Mouse (Mus musculus): ENCODE data around the gene Rnf214. TPM values are rescaled to one million over a fixed set of nuclear protein-coding genes. Genes with fewer than 3 reads are reported as not detected.

Gene Rnf214
- 13.3 and 17.0 TPM in 2 replicates for polyA plus RNA-seq (2015; fragmentation: Nextera tagmentation; extraction: Ambion mirVana)

DNA sequence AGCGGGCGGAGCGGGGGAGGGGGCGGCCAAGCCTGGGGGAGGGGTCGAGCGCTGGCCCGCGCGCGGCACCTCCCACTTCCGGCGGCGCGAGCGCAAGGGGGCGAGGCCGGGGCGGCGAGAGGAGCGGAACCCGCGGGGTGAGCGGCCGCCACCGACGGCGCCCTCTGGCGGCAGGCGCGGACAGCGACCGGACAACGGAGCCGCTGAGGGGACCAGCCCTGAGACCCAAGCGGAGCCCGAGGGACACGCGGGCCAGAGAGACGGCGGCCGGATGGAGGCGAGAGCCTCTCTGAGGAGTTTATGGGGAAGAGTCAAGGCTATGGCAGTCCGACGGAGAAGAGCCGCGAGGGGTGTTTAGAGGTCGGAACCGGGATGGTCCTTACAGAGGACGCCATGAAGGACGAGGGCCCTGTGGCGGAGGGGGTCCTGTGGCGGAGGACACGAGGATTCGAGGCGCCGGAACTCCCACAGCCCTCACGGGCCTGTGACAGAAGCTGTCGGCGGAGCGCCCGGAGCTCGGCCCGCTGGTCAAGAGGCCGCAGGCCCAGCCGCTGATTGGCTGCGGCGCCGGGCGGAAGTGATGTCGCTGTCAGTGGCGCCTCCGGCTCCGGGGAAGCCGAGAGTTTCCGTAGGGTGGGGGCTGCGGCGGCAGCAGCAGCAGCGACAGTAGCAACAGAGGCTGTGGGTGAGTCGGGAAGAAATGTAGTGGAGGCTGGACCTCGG is at the start of gene Rnf214, which contains the start of gene Pcsk7:
Gene Rnf214, minus strand, starts transcription at position 557 of the 723 bp plus-strand sequence.
Gene Pcsk7, plus strand, starts transcription at position 143 of the 723 bp plus-strand sequence.
- WGBS (ENCODE audit: insufficient replicate concordance) = under 1% methylated on average over 78 of the region's 80 CpGs
- H3K9me3 ChIP-seq (replicated peaks) = no peaks in the 10 kb centered on the region
- peak; percentile 92 for ATAC-seq (ENCODE audit: low read depth)
- DNase-seq = peak; percentile 81
- H3K4me2 ChIP-seq = peak within 1 kb of the TSS; percentile 92
- peaks cover 23% of the 10 kb centered on the region for H3K4me1 ChIP-seq (replicated peaks)
- peaks cover 39% of the 10 kb centered on the region for H3K36me3 ChIP-seq
- H3K27ac ChIP-seq = peak within 1 kb of the TSS; percentile 97
- H3K27me3 ChIP-seq = no peaks in the 10 kb centered on the region
- H3K4me3 ChIP-seq (replicated peaks) = peak within 1 kb of the TSS; percentile 96
- peak within 1 kb of the TSS; percentile 96 for H3K9ac ChIP-seq

DNA sequence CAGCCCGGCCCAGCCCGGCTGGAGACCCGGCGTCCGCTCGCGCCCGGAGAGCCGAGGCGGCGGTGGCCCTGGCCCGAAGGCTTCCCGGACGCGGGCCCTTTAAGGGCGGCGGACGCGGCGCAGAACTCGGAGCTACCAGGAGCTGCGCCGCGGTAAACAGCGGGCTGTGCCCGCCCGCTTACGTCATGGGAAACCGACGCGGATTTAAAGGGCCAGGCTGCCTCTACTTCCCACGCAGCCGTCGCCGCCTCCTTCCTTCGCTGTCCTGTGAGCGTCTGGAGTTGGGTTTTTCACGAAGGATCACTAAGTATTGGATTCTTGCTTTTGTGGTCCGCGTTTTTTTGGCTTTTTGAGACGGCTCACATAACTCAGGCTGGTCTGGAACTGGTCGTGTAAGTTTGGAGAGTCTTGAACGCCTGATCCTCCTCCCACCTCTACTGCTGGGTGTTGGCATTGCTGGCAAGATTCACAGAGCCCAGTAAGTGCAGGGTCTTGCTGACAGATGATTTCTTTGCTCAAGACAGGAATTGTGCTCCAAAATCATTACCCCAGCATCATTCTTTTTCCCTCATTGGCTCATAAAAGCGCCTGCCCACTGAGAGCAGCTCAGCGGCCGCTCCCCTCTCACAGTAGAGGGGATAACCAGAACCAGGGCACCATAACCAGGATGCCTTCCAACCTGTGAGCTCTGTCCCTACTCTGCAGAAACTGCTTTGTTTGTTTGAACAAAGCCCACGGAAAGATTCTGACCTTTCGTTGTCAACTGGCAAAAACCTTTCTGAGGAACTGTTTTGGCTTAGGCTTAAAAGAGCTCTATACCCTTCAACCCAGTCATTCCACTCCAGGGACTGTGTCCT is 48.6 kb upstream of the Rnf214 start, which contains the start of gene Sidt2:
Gene Sidt2, minus strand, starts transcription at position 152 of the 857 bp plus-strand sequence.
- DNase-seq (peak; percentile 77), ATAC-seq (ENCODE audit: low read depth) (peak; percentile 93)
- peaks cover 27% of the 10 kb centered on the region for H3K36me3 ChIP-seq
- H3K27ac ChIP-seq = peak within 1 kb of the TSS; percentile 91
- no peaks in the 10 kb centered on the region for H3K9me3 ChIP-seq (replicated peaks)
- H3K27me3 ChIP-seq = no peaks in the 10 kb centered on the region
- 1% methylated on average over 48 of the region's 48 CpGs for WGBS (ENCODE audit: insufficient replicate concordance)
- peak within 1 kb of the TSS; percentile 97 for H3K9ac ChIP-seq
- H3K4me1 ChIP-seq (replicated peaks) = peaks cover 41% of the 10 kb centered on the region
- H3K4me2 ChIP-seq = peak within 1 kb of the TSS; percentile 91
- peak within 1 kb of the TSS; percentile 88 for H3K4me3 ChIP-seq (replicated peaks)

DNA sequence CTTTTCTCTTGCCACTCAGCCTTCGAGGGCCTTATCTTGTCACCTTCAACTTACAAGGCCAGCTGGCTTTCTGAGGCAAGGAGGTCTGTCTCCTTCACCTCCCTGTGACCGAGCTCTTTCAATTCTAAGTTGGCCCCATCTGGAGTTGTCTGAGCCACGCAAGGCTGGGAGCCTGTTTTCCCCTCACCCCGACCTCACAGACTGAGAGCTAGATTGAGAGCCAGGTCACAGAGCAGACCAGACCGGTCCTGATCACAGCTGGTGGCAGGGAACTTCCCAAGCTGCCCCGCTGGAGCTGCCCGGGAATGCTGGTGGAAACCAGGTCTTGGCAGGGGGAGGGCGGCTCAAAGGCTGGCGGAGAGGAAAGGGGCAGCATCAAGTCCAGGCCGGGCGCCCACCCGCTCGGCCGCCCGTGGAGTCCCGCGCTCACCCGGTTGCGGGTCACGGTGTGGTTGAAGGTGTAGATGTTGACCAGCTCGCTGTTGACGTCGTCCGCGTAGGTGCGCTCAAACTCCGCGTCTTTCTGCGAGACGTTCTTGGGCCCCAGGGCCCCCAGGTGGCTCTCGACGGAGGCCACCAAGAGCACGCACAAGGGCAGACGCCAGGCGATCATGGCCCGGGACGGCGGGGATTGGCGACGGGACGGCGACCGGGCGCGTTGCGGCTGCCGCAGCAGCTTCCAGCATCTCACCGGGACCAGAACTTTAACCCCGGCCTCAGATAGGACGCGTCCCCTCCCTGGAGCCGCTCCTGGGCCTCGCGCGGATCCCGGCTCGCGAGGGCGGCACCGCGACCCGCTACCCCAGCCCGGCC is 47.8 kb upstream of the Rnf214 start:
- peaks cover 30% of the 10 kb centered on the region for H3K36me3 ChIP-seq
- peak overlapping the region; percentile 97 for H3K9ac ChIP-seq
- H3K27ac ChIP-seq = peak overlapping the region; percentile 91
- WGBS (ENCODE audit: insufficient replicate concordance) = under 1% methylated on average over 63 of the region's 63 CpGs
- no peaks in the 10 kb centered on the region for H3K9me3 ChIP-seq (replicated peaks)
- peak; percentile 72 for ATAC-seq (ENCODE audit: low read depth)
- H3K4me3 ChIP-seq (replicated peaks) = peak overlapping the region; percentile 88
- H3K4me1 ChIP-seq (replicated peaks) = peaks cover 34% of the 10 kb centered on the region
- H3K4me2 ChIP-seq = peak overlapping the region; percentile 91
- peak; percentile 52 for DNase-seq
- no peaks in the 10 kb centered on the region for H3K27me3 ChIP-seq

DNA sequence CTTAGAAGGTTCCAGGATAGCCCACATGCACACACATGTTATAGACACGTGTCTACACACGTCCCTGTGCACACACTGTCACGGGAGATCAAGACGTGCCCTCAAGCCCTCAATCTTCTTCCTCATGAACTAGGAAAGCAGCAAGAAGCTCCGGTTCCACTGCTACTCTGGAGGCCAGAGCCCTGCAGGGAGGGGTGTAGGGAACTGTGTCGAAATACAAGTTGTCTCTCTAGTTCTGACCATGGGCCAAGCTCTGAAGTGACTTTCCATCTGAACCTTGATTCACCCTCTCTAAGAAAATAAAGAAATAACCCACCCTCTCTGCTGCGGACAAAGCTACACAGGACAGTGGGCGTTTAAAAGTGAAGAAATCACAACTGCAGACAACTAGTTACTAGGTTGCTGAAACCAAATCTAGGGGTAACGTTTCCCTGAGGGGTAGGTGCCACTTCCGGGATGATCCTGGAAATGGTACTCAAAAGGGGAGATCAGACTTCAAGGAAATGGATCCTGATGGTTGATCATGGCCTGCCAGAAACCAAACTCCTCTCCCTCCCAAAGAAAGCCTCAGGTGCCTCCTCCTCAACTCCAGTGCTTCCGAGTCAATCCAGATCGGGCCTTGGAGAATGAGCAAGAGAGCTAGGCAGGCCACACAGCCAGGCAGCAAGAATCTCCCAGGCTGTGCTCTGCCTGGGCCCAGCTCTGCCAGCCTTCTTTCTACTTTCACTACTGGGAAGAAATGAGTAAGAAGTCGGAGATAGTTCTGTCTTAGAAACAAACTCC is 47.0 kb upstream of the Rnf214 start:
- Histone ChIP-seq H3K4me3 (replicated peaks) (peak overlapping the region; percentile 88), H3K9me3 (replicated peaks) (no peaks in the 10 kb centered on the region), H3K4me2 (peak overlapping the region; percentile 91), H3K9ac (peak overlapping the region; percentile 97), H3K27ac (peak overlapping the region; percentile 91), H3K4me1 (replicated peaks) (peaks cover 29% of the 10 kb centered on the region), H3K27me3 (no peaks in the 10 kb centered on the region), H3K36me3 (peaks cover 38% of the 10 kb centered on the region)
- ATAC-seq (ENCODE audit: low read depth) (no peak), DNase-seq (no peak)
- 58% methylated on average over 13 of the region's 13 CpGs for WGBS (ENCODE audit: insufficient replicate concordance)

DNA sequence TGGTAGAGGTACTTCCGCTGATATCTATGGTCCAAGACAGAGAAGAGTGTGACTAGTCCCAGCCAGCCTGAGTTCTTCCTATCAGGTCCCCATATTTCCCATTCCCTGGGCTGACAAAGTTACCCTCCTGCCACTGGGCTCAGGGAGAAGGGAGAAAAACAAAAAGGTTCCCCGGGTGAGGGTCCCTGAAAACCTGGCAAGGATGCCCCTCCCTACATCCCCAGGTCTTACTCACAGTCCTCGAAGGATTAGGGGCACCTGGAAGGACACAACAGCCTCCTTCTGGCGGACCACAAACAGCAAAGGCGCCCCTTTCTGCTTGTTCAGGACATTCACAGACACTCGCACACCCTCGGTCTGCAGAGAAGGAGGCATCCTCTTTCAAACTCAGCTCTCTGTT is 46.2 kb upstream of the Rnf214 start:
- Histone ChIP-seq H3K4me1 (replicated peaks) (peaks cover 28% of the 10 kb centered on the region), H3K4me2 (peak overlapping the region; percentile 91), H3K27ac (peak overlapping the region; percentile 4; the same call in 1 of the 2 replicates), H3K9me3 (replicated peaks) (no peaks in the 10 kb centered on the region), H3K9ac (peak overlapping the region; percentile 97; the same call in 1 of the 2 replicates), H3K4me3 (replicated peaks) (peak overlapping the region; percentile 88), H3K36me3 (peaks cover 47% of the 10 kb centered on the region), H3K27me3 (no peaks in the 10 kb centered on the region)
- WGBS (ENCODE audit: insufficient replicate concordance) = 80% methylated on average over 7 of the region's 7 CpGs
- no peak for ATAC-seq (ENCODE audit: low read depth)
- DNase-seq = no peak

DNA sequence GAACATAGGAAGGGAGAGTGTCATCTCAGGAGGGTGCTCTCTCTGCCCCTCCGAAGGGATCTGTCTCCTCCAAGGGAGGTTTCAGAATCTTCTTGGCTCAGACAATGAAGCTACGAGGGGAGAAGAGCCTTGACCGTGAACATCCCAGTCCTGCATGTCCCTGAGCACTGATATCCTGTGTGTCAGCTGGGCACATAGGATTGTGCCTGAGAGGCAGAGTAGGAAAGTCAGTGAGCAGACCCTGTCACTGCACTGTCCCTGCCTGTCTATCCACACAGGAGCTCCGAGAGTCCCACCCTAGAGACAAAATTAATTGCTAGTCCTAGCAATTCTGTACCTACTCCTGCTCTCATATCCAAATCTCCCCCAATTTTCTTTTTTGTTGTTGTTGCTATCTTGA is 45.3 kb upstream of the Rnf214 start:
- H3K9ac ChIP-seq = no peak overlapping the region
- H3K9me3 ChIP-seq (replicated peaks) = no peaks in the 10 kb centered on the region
- peaks cover 55% of the 10 kb centered on the region for H3K36me3 ChIP-seq
- no peak overlapping the region for H3K4me2 ChIP-seq
- DNase-seq (no peak), ATAC-seq (ENCODE audit: low read depth) (no peak)
- no peak overlapping the region for H3K27ac ChIP-seq
- no peak overlapping the region for H3K4me3 ChIP-seq (replicated peaks)
- 87% methylated on average over 4 of the region's 4 CpGs for WGBS (ENCODE audit: insufficient replicate concordance)
- no peaks in the 10 kb centered on the region for H3K27me3 ChIP-seq
- peaks cover 28% of the 10 kb centered on the region for H3K4me1 ChIP-seq (replicated peaks)

DNA sequence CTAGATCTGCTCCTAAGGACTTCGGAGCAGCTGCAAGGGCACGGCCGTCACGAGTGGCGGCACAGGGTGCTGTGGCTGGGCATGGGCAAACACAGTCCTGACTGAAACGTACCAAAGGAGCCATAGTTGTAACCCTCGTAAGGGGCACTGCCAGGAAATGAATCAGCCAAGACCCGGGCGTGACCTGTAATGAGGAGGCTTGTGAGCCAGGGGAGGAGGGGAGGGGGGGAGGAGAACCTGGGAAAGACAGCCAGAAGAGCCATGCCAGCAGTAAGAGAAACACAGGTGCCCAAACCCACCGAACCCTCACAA is 40.1 kb upstream of the Rnf214 start:
- Histone ChIP-seq H3K4me2 (no peak overlapping the region), H3K9me3 (replicated peaks) (0 out of 2 replicates have a peak, but pooled peaks cover 6% of the 10 kb centered on the region), H3K27ac (no peak overlapping the region), H3K36me3 (peaks cover 98% of the 10 kb centered on the region), H3K27me3 (no peaks in the 10 kb centered on the region), H3K4me1 (replicated peaks) (peaks cover 43% of the 10 kb centered on the region), H3K4me3 (replicated peaks) (no peak overlapping the region), H3K9ac (no peak overlapping the region)
- DNase-seq (no peak), ATAC-seq (ENCODE audit: low read depth) (no peak)
- WGBS (ENCODE audit: insufficient replicate concordance) = 74% methylated on average over 10 of the region's 10 CpGs

DNA sequence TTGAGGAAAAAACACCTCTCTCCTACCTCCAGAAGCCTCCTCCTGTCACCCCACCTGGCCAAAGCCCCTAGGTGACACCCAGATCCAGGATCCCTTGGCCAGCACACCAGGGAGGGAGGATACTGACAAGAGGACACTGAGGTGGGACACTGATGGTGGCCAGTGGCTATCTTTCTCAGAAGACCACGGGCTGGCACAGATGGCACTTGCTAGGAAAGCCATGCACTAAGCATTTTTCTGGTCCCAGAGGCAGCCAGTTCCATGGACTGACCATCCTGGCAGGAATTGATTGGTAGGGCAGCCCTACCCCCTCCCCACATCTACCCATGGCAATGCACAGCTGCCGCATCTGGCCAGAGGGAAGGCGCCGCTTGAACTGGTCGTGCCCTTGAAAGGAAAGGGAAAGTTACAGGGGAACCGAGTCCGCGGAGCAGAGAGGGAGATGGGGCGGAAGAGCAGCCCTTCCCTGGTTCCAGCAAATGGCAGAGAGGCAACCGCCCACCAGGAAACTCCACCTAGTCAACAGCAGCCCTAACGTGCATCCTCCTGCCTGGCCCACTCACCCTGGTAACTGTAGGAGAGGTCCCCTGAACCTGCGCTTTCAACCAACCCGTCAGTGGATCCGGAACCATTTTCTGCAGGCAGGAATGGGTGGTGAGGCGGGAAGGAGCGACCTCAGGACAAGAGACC is 39.6 kb upstream of the Rnf214 start:
- ATAC-seq (ENCODE audit: low read depth) (no peak), DNase-seq (no peak)
- Histone ChIP-seq H3K4me1 (replicated peaks) (peaks cover 48% of the 10 kb centered on the region), H3K4me2 (no peak overlapping the region), H3K9me3 (replicated peaks) (0 out of 2 replicates have a peak, but pooled peaks cover 6% of the 10 kb centered on the region), H3K4me3 (replicated peaks) (no peak overlapping the region), H3K9ac (no peak overlapping the region), H3K27ac (no peak overlapping the region), H3K36me3 (peaks cover 98% of the 10 kb centered on the region), H3K27me3 (no peaks in the 10 kb centered on the region)
- 86% methylated on average over 16 of the region's 16 CpGs for WGBS (ENCODE audit: insufficient replicate concordance)

DNA sequence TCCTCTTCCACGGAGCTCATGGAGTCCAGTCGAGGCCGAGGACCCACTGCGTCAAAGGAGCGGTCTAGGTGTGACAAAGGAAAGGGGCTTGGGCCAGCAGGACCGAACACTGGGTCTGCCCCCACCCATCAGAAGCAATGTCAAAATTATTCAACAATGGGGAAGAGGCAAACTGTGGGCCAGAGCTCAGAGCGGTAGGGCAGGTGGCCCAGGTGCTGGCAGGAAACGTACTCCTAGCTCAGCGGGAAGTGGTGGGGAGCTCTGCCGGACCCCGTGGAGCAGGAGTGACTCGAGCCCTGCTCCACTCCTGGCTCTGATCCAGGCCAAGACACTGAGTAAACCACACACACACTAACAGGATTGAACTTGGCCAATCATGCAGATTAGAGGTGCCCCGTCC is 39.0 kb upstream of the Rnf214 start:
- DNase-seq = no peak
- Histone ChIP-seq H3K27me3 (no peaks in the 10 kb centered on the region), H3K4me3 (replicated peaks) (no peak overlapping the region), H3K27ac (no peak overlapping the region), H3K4me2 (no peak overlapping the region), H3K9ac (no peak overlapping the region), H3K4me1 (replicated peaks) (peaks cover 52% of the 10 kb centered on the region), H3K36me3 (peaks cover 100% of the 10 kb centered on the region), H3K9me3 (replicated peaks) (0 out of 2 replicates have a peak, but pooled peaks cover 6% of the 10 kb centered on the region)
- no peak for ATAC-seq (ENCODE audit: low read depth)
- WGBS (ENCODE audit: insufficient replicate concordance) = 82% methylated on average over 13 of the region's 13 CpGs

All from liver, embryonic 13.5 days (tissue).